Mouse (Mus musculus): ENCODE measurements around the gene Stk10. TPM values are rescaled to one million over a fixed set of nuclear protein-coding genes. Genes with fewer than 3 reads are reported as not detected.

The Stk10 gene
- polyA plus RNA-seq, 1 experiment, result 7.2 TPM

DNA sequence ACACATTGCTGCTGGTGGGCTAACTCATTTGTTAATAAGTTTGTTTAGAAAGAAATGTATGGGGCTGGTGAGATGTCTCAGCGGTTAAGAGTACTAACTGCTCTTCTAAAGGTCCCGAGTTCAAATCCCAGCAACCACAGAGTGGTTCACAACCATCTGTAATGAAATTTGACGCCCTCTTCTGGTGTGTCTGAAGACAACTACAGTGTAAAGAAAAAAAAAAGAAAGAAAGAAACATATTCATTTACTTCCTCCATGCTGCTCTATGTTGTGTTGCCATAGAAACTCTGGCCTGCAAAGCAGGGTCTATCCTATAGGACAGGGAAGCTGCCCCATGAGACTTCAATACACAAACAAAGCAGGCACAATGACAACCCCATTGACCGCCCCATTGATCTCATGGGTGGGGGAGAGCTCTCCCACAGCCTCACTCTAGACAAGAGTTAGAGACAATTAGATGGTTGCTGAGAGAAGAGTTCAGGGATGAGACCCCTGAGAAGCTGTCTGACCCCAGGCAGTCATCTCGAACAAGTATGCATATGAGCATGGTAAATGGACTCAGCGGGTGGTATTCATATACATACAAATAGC lies 86.9 kb downstream of the Stk10 start:
- no peaks in the 10 kb centered on the region for H3K4me1 ChIP-seq (ENCODE audit: control insufficient read depth, insufficient read depth, low read length)
- H3K27ac ChIP-seq (ENCODE audit: insufficient read depth, low read length), result no peak overlapping the region
- H3K9ac ChIP-seq (ENCODE audit: low read depth, poor library complexity, severe bottlenecking), result no peak overlapping the region
- H3K27me3 ChIP-seq (ENCODE audit: control insufficient read depth, insufficient read depth, low read length, poor library complexity, severe bottlenecking), result no peaks in the 10 kb centered on the region
- H3K4me3 ChIP-seq (ENCODE audit: low read depth, low read length), result no peak overlapping the region
- H3K36me3 ChIP-seq (ENCODE audit: control insufficient read depth, insufficient read depth, low read length, poor library complexity, severe bottlenecking), result no peaks in the 10 kb centered on the region
- TF ChIP-seq POLR2A (IDR thresholded peaks at IDR 0.05; ENCODE audit: insufficient read depth, low read length), result no peak
- no peak for TF ChIP-seq EP300 (IDR thresholded peaks at IDR 0.05; ENCODE audit: insufficient read depth, low read depth, low read length)
- TF ChIP-seq CTCF (IDR thresholded peaks at IDR 0.05; ENCODE audit: low read depth, low read length), result no peak
- no peaks in the 10 kb centered on the region for H3K9me3 ChIP-seq (replicated peaks; ENCODE audit: control insufficient read depth, insufficient read depth, low read length, poor library complexity, severe bottlenecking)

DNA sequence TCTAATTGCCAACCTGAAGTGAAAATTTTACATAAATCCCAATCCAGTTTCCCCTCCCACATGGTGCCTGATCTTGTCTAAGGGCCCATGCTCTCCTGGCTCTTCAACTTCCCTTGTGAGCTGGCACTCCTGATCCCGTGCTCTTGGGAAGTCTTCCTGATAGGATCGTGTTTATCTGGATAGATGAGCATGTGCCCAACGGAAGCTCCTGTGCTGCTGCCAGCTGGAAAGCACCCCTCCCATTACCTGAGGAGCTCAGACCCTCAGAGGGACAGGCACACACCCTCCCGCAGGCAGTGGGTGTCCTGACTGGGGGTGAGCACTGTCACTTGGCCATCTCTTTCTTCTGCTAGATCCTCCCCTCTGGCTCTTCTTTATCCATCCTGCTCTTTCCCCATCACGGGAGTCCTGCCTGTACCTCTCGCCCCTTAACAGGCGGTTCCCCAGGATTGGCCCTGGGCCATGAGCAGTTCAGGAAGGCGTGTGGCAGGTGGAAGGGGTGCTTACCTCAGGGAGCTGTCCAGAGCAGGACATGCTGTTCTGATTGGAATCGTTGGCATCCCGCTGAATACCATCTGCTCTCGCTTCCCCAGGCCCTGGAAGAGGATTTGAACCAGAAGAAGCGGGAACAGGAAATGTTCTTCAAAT lies 88.8 kb downstream of the Stk10 start:
- TF ChIP-seq CTCF (IDR thresholded peaks at IDR 0.05; ENCODE audit: low read depth, low read length), result no peak
- Histone ChIP-seq H3K27me3 (ENCODE audit: control insufficient read depth, insufficient read depth, low read length, poor library complexity, severe bottlenecking) (no peaks in the 10 kb centered on the region), H3K9me3 (replicated peaks; ENCODE audit: control insufficient read depth, insufficient read depth, low read length, poor library complexity, severe bottlenecking) (no peaks in the 10 kb centered on the region), H3K4me3 (ENCODE audit: low read depth, low read length) (no peak overlapping the region), H3K9ac (ENCODE audit: low read depth, poor library complexity, severe bottlenecking) (no peak overlapping the region), H3K4me1 (ENCODE audit: control insufficient read depth, insufficient read depth, low read length) (no peaks in the 10 kb centered on the region), H3K27ac (ENCODE audit: insufficient read depth, low read length) (no peak overlapping the region), H3K36me3 (ENCODE audit: control insufficient read depth, insufficient read depth, low read length, poor library complexity, severe bottlenecking) (no peaks in the 10 kb centered on the region)

GRCm38 (mm10) chr11:32622479-32623190 lies 89.5 kb downstream of the Stk10 start:
- no peaks in the 10 kb centered on the region for H3K36me3 ChIP-seq (ENCODE audit: control insufficient read depth, insufficient read depth, low read length, poor library complexity, severe bottlenecking)
- H3K9me3 ChIP-seq (replicated peaks; ENCODE audit: control insufficient read depth, insufficient read depth, low read length, poor library complexity, severe bottlenecking), result no peaks in the 10 kb centered on the region
- H3K9ac ChIP-seq (ENCODE audit: low read depth, poor library complexity, severe bottlenecking), result no peak overlapping the region
- TF ChIP-seq EP300 (IDR thresholded peaks at IDR 0.05; ENCODE audit: insufficient read depth, low read depth, low read length), result no peak
- no peak for TF ChIP-seq CTCF (IDR thresholded peaks at IDR 0.05; ENCODE audit: low read depth, low read length)
- no peak for TF ChIP-seq POLR2A (IDR thresholded peaks at IDR 0.05; ENCODE audit: insufficient read depth, low read length)
- H3K27ac ChIP-seq (ENCODE audit: insufficient read depth, low read length), result no peak overlapping the region
- H3K4me1 ChIP-seq (ENCODE audit: control insufficient read depth, insufficient read depth, low read length), result no peaks in the 10 kb centered on the region
- H3K27me3 ChIP-seq (ENCODE audit: control insufficient read depth, insufficient read depth, low read length, poor library complexity, severe bottlenecking), result no peaks in the 10 kb centered on the region
- no peak overlapping the region for H3K4me3 ChIP-seq (ENCODE audit: low read depth, low read length)

GRCm38 (mm10) chr11:32623236-32623635 lies 90.1 kb downstream of the Stk10 start:
- Histone ChIP-seq H3K27ac (ENCODE audit: insufficient read depth, low read length) (no peak overlapping the region), H3K36me3 (ENCODE audit: control insufficient read depth, insufficient read depth, low read length, poor library complexity, severe bottlenecking) (no peaks in the 10 kb centered on the region), H3K9ac (ENCODE audit: low read depth, poor library complexity, severe bottlenecking) (no peak overlapping the region), H3K4me3 (ENCODE audit: low read depth, low read length) (no peak overlapping the region), H3K9me3 (replicated peaks; ENCODE audit: control insufficient read depth, insufficient read depth, low read length, poor library complexity, severe bottlenecking) (no peaks in the 10 kb centered on the region), H3K4me1 (ENCODE audit: control insufficient read depth, insufficient read depth, low read length) (no peaks in the 10 kb centered on the region), H3K27me3 (ENCODE audit: control insufficient read depth, insufficient read depth, low read length, poor library complexity, severe bottlenecking) (no peaks in the 10 kb centered on the region)
- TF ChIP-seq EP300 (IDR thresholded peaks at IDR 0.05; ENCODE audit: insufficient read depth, low read depth, low read length) (no peak), CTCF (IDR thresholded peaks at IDR 0.05; ENCODE audit: low read depth, low read length) (no peak), POLR2A (IDR thresholded peaks at IDR 0.05; ENCODE audit: insufficient read depth, low read length) (no peak)

DNA sequence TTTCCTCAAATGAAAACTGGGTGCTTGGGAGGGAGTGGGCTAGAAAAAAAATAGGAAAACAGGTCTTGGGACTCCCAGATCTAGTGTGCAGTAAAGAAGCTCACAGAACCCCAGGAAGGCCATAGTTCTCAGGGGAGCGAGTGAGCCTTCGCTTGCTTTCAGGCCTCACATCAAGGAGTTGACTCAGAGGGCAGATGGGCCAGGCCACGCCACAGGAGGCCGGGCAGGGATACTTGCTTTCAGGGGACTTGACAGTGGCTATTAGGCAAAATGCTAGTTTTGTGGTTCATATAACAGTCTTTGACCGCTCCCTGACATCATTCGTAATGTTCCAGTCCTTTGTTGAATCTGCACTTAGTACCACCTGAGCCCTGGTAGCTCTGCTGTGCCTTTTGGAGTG lies 90.8 kb downstream of the Stk10 start:
- Histone ChIP-seq H3K4me1 (ENCODE audit: control insufficient read depth, insufficient read depth, low read length) (no peaks in the 10 kb centered on the region), H3K27me3 (ENCODE audit: control insufficient read depth, insufficient read depth, low read length, poor library complexity, severe bottlenecking) (no peaks in the 10 kb centered on the region), H3K36me3 (ENCODE audit: control insufficient read depth, insufficient read depth, low read length, poor library complexity, severe bottlenecking) (no peaks in the 10 kb centered on the region), H3K9ac (ENCODE audit: low read depth, poor library complexity, severe bottlenecking) (no peak overlapping the region), H3K27ac (ENCODE audit: insufficient read depth, low read length) (no peak overlapping the region), H3K9me3 (replicated peaks; ENCODE audit: control insufficient read depth, insufficient read depth, low read length, poor library complexity, severe bottlenecking) (no peaks in the 10 kb centered on the region), H3K4me3 (ENCODE audit: low read depth, low read length) (no peak overlapping the region)
- TF ChIP-seq CTCF (IDR thresholded peaks at IDR 0.05; ENCODE audit: low read depth, low read length), result no peak
- no peak for TF ChIP-seq POLR2A (IDR thresholded peaks at IDR 0.05; ENCODE audit: insufficient read depth, low read length)
- no peak for TF ChIP-seq EP300 (IDR thresholded peaks at IDR 0.05; ENCODE audit: insufficient read depth, low read depth, low read length)

DNA sequence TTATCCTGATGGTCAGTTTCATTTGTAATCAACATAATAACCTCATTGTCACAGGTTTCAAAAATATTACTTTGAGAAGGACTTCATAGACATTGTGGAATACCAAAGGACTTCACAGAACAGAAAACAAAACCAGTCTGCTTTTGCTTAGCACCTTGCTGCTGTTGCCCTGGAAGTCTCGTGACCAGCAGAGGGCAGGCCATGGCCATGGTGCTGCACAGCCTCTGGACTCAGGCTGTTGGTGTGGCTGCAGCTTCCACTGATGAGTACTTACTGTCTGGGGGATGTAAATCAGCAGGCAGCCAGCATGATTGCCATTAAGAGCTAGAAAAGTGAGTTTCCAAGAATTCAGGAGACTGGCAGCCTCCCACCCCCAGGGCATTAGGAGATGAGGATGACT lies 92.6 kb downstream of the Stk10 start:
- Histone ChIP-seq H3K9ac (ENCODE audit: low read depth, poor library complexity, severe bottlenecking) (no peak overlapping the region), H3K27ac (ENCODE audit: insufficient read depth, low read length) (no peak overlapping the region), H3K4me3 (ENCODE audit: low read depth, low read length) (no peak overlapping the region), H3K4me1 (ENCODE audit: control insufficient read depth, insufficient read depth, low read length) (no peaks in the 10 kb centered on the region), H3K9me3 (replicated peaks; ENCODE audit: control insufficient read depth, insufficient read depth, low read length, poor library complexity, severe bottlenecking) (no peaks in the 10 kb centered on the region), H3K27me3 (ENCODE audit: control insufficient read depth, insufficient read depth, low read length, poor library complexity, severe bottlenecking) (no peaks in the 10 kb centered on the region), H3K36me3 (ENCODE audit: control insufficient read depth, insufficient read depth, low read length, poor library complexity, severe bottlenecking) (no peaks in the 10 kb centered on the region)
- TF ChIP-seq POLR2A (IDR thresholded peaks at IDR 0.05; ENCODE audit: insufficient read depth, low read length) (no peak), CTCF (IDR thresholded peaks at IDR 0.05; ENCODE audit: low read depth, low read length) (peak; percentile 71), EP300 (IDR thresholded peaks at IDR 0.05; ENCODE audit: insufficient read depth, low read depth, low read length) (no peak)
